Mouse (Mus musculus) hindbrain, embryonic 10.5 days (tissue): ENCODE measurements around the gene Mrm2. TPM values are rescaled to one million over a fixed set of nuclear protein-coding genes. Genes with fewer than 3 reads are reported as not detected.

ENCODE experiments used
- DNase-seq: peaks from one replicate; pipeline ENCODE4 v3.0.0-alpha.2; 2017; ENCODE audit warnings: low spot score
- H3K27ac ChIP-seq: fragments of 300-500 bp; sonication (generic); 2 replicates; pipeline ENCODE4 v1.5.1; 2016; ENCODE audit warnings: mild to moderate bottlenecking, moderate library complexity
- H3K27me3 ChIP-seq: fragments of 300-500 bp; sonication (generic); 2 replicates; pipeline ENCODE4 v1.6.1; 2016; ENCODE audit warnings: mild to moderate bottlenecking; ENCODE audit not compliant: poor library complexity, insufficient read depth, severe bottlenecking
- H3K36me3 ChIP-seq: fragments of 300-500 bp; sonication (generic); 2 replicates; pipeline ENCODE4 v1.6.1; 2016; ENCODE audit warnings: mild to moderate bottlenecking, moderate library complexity
- H3K4me1 ChIP-seq: fragments of 300-500 bp; sonication (generic); replicated peaks from 2 replicates; pipeline ENCODE4 v1.6.1; 2016; ENCODE audit warnings: mild to moderate bottlenecking
- H3K4me3 ChIP-seq: fragments of 300-500 bp; sonication (generic); 2 replicates; pipeline ENCODE4 v1.5.1; 2016; ENCODE audit warnings: mild to moderate bottlenecking, moderate library complexity
- H3K9me3 ChIP-seq: fragments of 300-500 bp; sonication (generic); 2 replicates; pipeline ENCODE4 v1.6.1; 2016; ENCODE audit warnings: mild to moderate bottlenecking, moderate library complexity
- WGBS: fragments of 180-500 bp; shearing (Covaris S2); methylation state at CpG from one replicate; pipeline ENCODE4 v1.1.7; 2016; 5-methylcytosine and 5-hydroxymethylcytosine counted together
- polyA plus RNA-seq: library from polyadenylated mRNA; unstranded; fragments of >200 nt; fragmentation: Nextera tagmentation; extraction: Ambion mirVana; gene quantifications from 2 replicates; pipeline ENCODE4 v1.2.1, GENCODE M21; 2016

Gene Mrm2
- polyA plus RNA-seq, 1 experiment from 2014 or later = 21.7 TPM

- DNase-seq = peak; percentile 14
- Histone ChIP-seq H3K9me3 (peaks cover 3% of the 10 kb centered on the region; the same call in 1 of the 2 replicates), H3K27ac (no peak overlapping the region), H3K4me3 (no peak overlapping the region), H3K36me3 (peaks cover 51% of the 10 kb centered on the region), H3K4me1 (peaks cover 26% of the 10 kb centered on the region), H3K27me3 (no peaks in the 10 kb centered on the region)
- 33% methylated on average over 2 of the region's 2 CpGs for WGBS
Measured at GRCm38 (mm10) chr5:140333631-140334030, 1.9 kb upstream of the Mrm2 start.

DNA sequence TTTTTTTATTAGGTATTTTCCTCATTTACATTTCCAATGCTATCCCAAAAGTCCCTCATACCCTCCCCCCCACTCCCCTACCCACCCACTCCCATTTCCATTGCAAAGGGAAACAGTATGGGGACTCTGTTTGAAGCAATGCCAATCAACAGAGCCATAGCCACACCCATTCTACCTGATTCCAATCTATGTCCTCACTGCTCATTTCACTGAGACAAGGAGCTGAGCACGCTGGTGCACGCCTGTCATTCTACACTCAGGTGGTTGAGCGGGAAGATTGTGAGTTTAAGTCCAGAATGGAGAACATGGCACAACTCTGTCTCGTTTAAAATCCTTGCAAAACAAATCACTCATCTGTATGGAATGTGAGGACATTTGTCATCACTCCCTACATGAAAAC lies 821 bp upstream of the Mrm2 start:
- peak overlapping the region; percentile 93; the same call in 1 of the 2 replicates for H3K27ac ChIP-seq
- DNase-seq = no peak

DNA sequence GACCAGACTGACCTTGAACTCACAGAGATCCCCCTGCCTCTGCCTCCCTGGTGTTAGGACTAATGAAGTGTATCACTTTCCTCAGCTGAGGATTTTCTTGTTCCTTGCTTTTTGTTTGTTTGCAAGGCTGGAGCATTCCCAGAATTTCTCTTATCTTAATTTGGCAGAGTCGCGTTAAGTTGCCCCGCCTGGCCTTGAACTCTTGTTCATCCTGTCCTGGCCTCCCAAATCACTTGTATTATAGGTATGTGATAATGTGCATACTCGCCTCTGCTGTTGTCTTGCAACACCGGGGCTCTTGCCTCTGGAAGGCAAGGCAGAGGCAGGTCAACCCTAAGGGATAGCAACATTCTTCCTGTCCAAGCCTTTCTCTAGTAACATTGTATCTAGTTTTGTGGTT lies 7.6 kb downstream of the Mrm2 start:
- Histone ChIP-seq H3K27me3 (no peaks in the 10 kb centered on the region), H3K9me3 (no peaks in the 10 kb centered on the region), H3K36me3 (peaks cover 47% of the 10 kb centered on the region), H3K4me1 (peaks cover 22% of the 10 kb centered on the region), H3K4me3 (no peak overlapping the region), H3K27ac (no peak overlapping the region)
- no peak for DNase-seq
- WGBS = 96% methylated on average over 5 of the region's 5 CpGs

More for the DNA sequence above, 821 bp upstream of the Mrm2 start:
- no peaks in the 10 kb centered on the region for H3K9me3 ChIP-seq
- peaks cover 26% of the 10 kb centered on the region for H3K4me1 ChIP-seq
- peak overlapping the region; percentile 74 for H3K4me3 ChIP-seq
- H3K27me3 ChIP-seq = no peaks in the 10 kb centered on the region
- H3K36me3 ChIP-seq = peaks cover 51% of the 10 kb centered on the region
- WGBS = 59% methylated on average over 4 of the region's 4 CpGs

DNA sequence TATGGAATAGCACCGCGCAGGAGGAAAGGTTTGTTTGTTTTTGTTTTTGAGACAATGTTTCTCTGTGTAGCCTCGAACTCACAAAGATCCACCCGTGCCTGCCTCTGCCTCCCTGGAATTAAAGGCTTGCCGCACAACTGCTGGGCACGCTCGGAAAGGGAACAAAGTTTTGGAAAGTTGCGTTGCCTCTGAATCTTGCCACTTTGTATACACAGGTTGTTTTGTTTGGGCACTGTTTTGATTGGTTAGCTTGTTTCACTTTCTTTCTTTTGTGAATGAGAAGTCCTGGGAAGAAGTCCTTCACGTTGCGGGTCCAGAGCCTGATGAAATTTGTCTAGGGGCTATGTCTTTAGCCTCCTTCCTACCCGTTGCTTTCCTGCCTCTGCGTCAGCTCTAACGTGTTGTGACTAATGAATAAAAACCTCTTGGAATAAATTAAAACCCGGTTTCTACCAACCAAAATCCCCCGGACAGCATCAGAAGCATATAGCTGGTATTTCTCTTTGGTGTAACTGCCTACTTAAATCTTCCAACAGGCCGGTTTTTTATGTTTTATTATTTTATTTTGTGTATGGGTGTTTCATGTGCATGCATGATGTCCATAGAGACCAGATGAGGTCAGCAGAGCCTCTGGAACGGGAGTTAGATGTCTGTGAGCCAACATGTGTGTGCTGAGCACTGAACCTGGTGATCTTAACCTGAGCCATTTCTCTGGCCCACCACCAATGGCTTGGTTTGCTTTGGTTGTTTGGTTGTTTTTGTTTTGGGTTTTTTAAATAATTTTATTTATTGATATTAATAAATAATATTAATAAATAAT lies 9.7 kb downstream of the Mrm2 start:
- H3K4me3 ChIP-seq = peak overlapping the region; percentile 82
- DNase-seq = peak; percentile 18
- peaks cover 34% of the 10 kb centered on the region for H3K36me3 ChIP-seq
- peaks cover 31% of the 10 kb centered on the region for H3K4me1 ChIP-seq
- 2% methylated on average over 17 of the region's 17 CpGs for WGBS
- H3K27ac ChIP-seq = peak overlapping the region; percentile 96
- H3K9me3 ChIP-seq = no peaks in the 10 kb centered on the region
- H3K27me3 ChIP-seq = no peaks in the 10 kb centered on the region

- under 1% methylated on average over 60 of the region's 60 CpGs for WGBS
Measured at GRCm38 (mm10) chr5:140321042-140321755, 10.5 kb downstream of the Mrm2 start, which contains the start of the genes Mad1l1 and Nudt1. Gene Mad1l1 (minus strand): TSS chr5:140321552. Gene Nudt1 (plus strand): TSS chr5:140321656.

GRCm38 (mm10) chr5:140316716-140317115 lies 15.0 kb downstream of the Mrm2 start:
- no peak overlapping the region for H3K4me3 ChIP-seq

More at GRCm38 (mm10) chr5:140321042-140321755, 10.5 kb downstream of the Mrm2 start, which contains the start of the genes Mad1l1 and Nudt1:
- no peaks in the 10 kb centered on the region for H3K9me3 ChIP-seq
- peak within 1 kb of the TSS; percentile 96 for H3K27ac ChIP-seq
- peak; percentile 93 for DNase-seq
- peaks cover 31% of the 10 kb centered on the region; the same call in 1 of the 2 replicates for H3K36me3 ChIP-seq
- no peaks in the 10 kb centered on the region for H3K27me3 ChIP-seq
- peaks cover 31% of the 10 kb centered on the region for H3K4me1 ChIP-seq
- H3K4me3 ChIP-seq = peak within 1 kb of the TSS; percentile 82

DNA sequence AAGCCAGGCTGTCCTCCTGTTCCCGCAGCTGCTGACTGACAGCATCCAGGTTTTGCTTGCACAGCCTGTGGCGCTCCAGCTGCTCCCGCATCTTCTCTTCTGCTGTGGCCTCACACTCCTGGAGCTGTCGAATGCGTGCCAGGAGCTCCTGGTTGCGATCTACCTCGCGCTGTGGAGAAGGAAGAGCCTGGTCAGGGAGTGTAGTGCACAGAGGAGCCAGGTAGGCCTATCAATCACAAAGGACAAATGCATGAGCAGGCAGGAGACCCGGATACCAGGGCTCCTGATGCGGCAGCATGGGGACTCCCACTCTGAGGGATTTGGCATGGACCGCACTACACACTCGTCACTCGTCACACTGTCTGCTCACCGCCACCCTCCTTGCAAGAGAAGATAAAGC lies 24.1 kb downstream of the Mrm2 start:
- no peak overlapping the region for H3K27ac ChIP-seq
- peaks cover 98% of the 10 kb centered on the region for H3K36me3 ChIP-seq
- no peaks in the 10 kb centered on the region for H3K27me3 ChIP-seq
- H3K9me3 ChIP-seq = no peaks in the 10 kb centered on the region
- H3K4me1 ChIP-seq = no peaks in the 10 kb centered on the region
- no peak for DNase-seq
- H3K4me3 ChIP-seq = no peak overlapping the region
- 91% methylated on average over 14 of the region's 14 CpGs for WGBS

More at GRCm38 (mm10) chr5:140316716-140317115, 15.0 kb downstream of the Mrm2 start:
- H3K36me3 ChIP-seq = peaks cover 52% of the 10 kb centered on the region
- H3K27me3 ChIP-seq = no peaks in the 10 kb centered on the region
- H3K27ac ChIP-seq = no peak overlapping the region
- no peaks in the 10 kb centered on the region for H3K9me3 ChIP-seq
- 88% methylated on average over 3 of the region's 3 CpGs for WGBS
- DNase-seq = no peak
- H3K4me1 ChIP-seq = peaks cover 31% of the 10 kb centered on the region

- Histone ChIP-seq H3K4me1 (no peaks in the 10 kb centered on the region), H3K9me3 (no peaks in the 10 kb centered on the region), H3K4me3 (no peak overlapping the region), H3K36me3 (peaks cover 99% of the 10 kb centered on the region), H3K27ac (no peak overlapping the region), H3K27me3 (no peaks in the 10 kb centered on the region)
- WGBS = 90% methylated on average over 8 of the region's 8 CpGs
- DNase-seq = no peak
Measured at GRCm38 (mm10) chr5:140306016-140306415, 25.7 kb downstream of the Mrm2 start.

- Histone ChIP-seq H3K4me3 (no peak overlapping the region), H3K4me1 (no peaks in the 10 kb centered on the region), H3K27ac (no peak overlapping the region), H3K36me3 (peaks cover 94% of the 10 kb centered on the region), H3K27me3 (no peaks in the 10 kb centered on the region), H3K9me3 (no peaks in the 10 kb centered on the region)
- 86% methylated on average over 4 of the region's 4 CpGs for WGBS
- DNase-seq = no peak
Measured at GRCm38 (mm10) chr5:140298291-140298690, 33.4 kb downstream of the Mrm2 start.

DNA sequence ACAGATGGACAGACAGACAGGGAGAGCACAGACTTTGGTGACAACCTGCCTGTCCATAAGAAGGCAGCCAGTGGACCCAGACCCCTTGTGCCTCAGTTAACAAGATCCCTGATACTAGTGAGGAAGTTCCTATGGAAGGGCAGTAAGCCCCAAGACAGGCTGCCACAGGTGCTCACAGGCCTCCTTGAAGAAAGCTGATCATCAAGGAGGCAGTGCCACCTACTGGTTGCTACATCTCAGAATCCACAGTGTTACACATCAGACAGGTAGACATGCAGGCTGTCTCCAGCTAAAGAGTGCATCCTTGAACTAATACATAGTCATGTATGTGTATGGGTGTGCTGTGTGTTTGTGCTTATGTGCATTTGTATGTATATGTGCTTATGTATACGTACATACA lies 39.5 kb downstream of the Mrm2 start:
- Histone ChIP-seq H3K27me3 (no peaks in the 10 kb centered on the region), H3K27ac (no peak overlapping the region), H3K4me3 (no peak overlapping the region), H3K4me1 (0 out of 2 replicates have a peak, but pooled peaks cover 7% of the 10 kb centered on the region), H3K9me3 (no peaks in the 10 kb centered on the region), H3K36me3 (peaks cover 89% of the 10 kb centered on the region)
- DNase-seq = peak; percentile 37
- 83% methylated on average over 1 of the region's 1 CpGs for WGBS

DNA sequence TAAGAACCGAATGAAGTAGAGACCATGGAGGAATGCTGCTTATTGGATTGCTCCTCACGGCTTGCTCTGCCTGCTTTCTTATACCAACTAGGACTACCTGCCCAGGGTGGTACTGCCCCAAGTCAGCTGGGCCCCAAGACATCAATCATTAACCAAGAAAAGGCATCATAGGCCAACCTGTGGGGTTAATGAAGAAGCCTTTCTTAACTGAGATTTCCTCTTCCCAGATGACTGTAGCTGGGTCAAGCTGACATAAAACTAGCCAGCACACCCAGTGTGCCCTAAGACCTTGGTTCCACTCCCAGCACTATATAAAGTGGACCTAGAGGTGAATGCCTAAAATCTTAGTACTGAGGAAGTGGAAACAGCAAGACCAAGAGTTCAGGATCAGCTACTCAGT lies 42.5 kb downstream of the Mrm2 start:
- H3K9me3 ChIP-seq = no peaks in the 10 kb centered on the region
- peaks cover 88% of the 10 kb centered on the region for H3K36me3 ChIP-seq
- no peaks in the 10 kb centered on the region for H3K27me3 ChIP-seq
- no peak overlapping the region for H3K27ac ChIP-seq
- WGBS = 96% methylated on average over 2 of the region's 2 CpGs
- no peak for DNase-seq
- 0 out of 2 replicates have a peak, but pooled peaks cover 7% of the 10 kb centered on the region for H3K4me1 ChIP-seq
- H3K4me3 ChIP-seq = no peak overlapping the region

- H3K27ac ChIP-seq = no peak overlapping the region
- DNase-seq = no peak
- peaks cover 85% of the 10 kb centered on the region for H3K36me3 ChIP-seq
- WGBS = 90% methylated on average over 3 of the region's 3 CpGs
- H3K9me3 ChIP-seq = no peaks in the 10 kb centered on the region
- H3K27me3 ChIP-seq = no peaks in the 10 kb centered on the region
- H3K4me1 ChIP-seq = 0 out of 2 replicates have a peak, but pooled peaks cover 7% of the 10 kb centered on the region
- no peak overlapping the region for H3K4me3 ChIP-seq
Measured at GRCm38 (mm10) chr5:140288287-140288686, 43.4 kb downstream of the Mrm2 start.

DNA sequence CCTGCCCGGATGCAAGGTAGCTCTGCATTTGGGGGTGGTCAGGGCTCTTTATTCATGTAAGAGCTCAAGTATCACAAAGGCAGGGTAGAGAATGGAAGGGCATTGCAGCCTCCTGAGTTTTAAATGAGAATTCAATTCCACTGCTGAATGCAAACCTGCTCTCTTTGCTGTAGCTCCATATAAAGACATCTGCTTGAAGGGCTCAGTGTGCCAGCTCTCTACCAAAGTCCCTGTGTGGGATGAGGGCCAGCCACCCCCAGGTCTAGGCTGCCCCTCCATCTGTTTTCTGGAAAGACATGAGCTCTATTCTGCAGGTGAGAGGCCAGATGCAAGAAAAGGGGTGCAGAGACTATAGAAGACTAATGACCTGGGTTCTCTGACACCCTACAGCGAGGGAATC lies 46.9 kb downstream of the Mrm2 start:
- Histone ChIP-seq H3K36me3 (peaks cover 69% of the 10 kb centered on the region), H3K27ac (no peak overlapping the region), H3K9me3 (no peaks in the 10 kb centered on the region), H3K27me3 (no peaks in the 10 kb centered on the region), H3K4me3 (no peak overlapping the region), H3K4me1 (no peaks in the 10 kb centered on the region)
- WGBS = 84% methylated on average over 2 of the region's 2 CpGs
- DNase-seq = no peak
